Mouse (Mus musculus): ENCODE data around the gene Wt1.

Wt1 gene

GRCm38 (mm10) chr2:105126691-105127530 is 582 bp downstream of the Wt1 start:
- DNase-seq (ENCODE audit: low read depth) = no peak

DNA sequence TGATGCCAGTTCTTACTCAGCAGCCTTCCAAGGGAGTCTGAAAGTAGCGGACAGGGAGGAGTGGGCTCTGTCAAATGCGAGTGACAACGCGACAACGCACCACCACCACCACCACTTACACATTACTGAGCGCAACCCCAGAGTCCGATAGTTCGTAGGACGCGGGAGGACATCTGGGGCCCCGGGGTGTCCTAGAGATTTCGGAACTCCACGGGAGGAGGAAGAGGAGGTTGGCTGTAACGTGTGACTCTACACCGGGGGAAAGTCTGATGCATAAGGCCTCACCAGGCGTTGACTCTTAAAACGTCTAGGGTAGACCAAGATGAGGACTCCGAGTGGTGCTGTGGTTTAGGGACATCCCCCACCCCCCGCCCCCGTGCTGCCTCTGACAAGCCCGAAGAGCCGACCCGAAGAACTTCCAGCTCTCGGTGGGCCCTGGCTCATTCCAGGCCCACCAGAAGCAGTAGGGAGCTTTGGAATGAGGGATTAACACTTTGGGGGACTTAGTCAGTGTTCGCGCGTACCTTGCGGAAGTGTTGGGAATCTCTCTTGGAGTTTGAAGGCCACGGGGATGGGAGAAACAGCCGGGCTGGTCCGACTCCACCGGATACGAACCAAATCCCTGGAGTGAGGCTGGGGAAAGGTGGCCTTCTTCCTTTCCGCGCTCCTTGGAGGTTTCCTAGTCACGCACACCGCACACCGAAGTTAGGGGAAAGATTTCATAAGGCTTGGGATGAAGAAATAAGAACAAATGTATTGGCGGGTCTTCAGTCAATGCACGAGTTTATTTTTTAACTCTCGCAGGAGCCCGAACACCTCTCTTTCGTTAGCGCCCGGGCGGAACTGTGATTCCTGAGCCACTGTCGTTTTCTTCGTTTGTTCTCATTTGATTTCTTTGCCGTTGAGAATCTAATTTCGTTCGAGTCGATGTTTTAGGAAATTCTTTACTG is 1.5 kb downstream of the Wt1 start:
- no peak for DNase-seq (ENCODE audit: low read depth)

- DNase-seq (ENCODE audit: low read depth) = no peak
Measured at GRCm38 (mm10) chr2:105128564-105128963, 2.2 kb downstream of the Wt1 start.

- DNase-seq (ENCODE audit: low read depth) = no peak
Measured at GRCm38 (mm10) chr2:105130351-105131060, 4.2 kb downstream of the Wt1 start.

DNA sequence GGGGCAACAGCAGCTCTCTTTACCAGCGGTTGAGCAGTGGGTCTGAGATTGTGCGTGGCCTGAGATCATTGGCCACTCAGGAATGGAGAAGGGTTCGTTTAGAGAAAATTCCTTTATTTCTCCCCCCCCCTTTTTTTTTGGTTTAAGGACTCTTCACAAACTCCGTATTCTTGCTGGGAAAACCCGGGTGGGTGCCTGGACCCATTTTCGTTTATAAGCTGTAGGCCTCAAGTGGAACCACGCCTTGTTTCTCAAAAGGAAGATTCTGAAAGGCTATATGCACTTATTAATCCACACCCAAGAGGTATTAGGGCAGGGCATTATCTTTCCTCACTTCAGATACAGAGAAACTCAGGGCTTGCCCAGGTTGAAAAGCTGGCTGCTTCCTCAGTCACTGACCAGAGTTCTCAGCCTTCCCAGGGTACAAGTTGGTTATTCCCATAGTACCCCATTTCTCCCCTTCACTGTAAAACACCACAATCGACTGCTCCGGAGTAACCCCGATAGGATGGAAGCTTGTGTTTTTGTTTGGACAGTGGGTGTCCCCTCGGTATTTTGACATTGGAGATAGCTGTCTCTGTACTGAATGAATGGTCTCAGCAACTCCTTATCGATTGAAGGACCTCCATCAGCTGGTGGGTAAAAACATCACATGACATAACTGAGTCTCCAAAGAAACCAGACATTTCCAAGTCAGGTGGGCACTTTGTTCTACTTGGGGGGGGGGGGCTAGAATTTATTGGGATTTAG is 4.9 kb downstream of the Wt1 start:
- no peak for DNase-seq (ENCODE audit: low read depth)

- DNase-seq (ENCODE audit: low read depth) = no peak
Measured at GRCm38 (mm10) chr2:105131811-105132100, 5.4 kb downstream of the Wt1 start.

DNA sequence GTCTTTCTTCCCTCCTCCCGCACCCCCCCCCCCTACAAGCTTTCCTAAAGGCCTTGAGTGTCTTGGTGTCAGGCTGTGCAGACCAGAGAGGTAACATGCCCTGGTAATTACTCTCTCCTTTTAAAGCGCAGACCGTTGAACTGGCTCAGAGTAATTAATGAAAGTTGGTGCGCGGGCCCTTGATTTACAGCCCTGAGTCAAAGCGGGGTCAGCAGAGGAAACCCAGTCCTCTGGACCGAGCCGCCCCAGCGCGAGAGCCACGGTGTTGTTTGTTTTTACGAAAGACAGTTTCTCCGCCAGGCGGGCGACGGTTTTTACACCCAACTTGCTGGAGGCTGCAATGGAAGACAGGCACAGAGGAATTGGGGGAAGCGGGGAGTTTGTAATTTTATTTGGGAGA is 6.0 kb downstream of the Wt1 start:
- DNase-seq (ENCODE audit: low read depth) = no peak

DNA sequence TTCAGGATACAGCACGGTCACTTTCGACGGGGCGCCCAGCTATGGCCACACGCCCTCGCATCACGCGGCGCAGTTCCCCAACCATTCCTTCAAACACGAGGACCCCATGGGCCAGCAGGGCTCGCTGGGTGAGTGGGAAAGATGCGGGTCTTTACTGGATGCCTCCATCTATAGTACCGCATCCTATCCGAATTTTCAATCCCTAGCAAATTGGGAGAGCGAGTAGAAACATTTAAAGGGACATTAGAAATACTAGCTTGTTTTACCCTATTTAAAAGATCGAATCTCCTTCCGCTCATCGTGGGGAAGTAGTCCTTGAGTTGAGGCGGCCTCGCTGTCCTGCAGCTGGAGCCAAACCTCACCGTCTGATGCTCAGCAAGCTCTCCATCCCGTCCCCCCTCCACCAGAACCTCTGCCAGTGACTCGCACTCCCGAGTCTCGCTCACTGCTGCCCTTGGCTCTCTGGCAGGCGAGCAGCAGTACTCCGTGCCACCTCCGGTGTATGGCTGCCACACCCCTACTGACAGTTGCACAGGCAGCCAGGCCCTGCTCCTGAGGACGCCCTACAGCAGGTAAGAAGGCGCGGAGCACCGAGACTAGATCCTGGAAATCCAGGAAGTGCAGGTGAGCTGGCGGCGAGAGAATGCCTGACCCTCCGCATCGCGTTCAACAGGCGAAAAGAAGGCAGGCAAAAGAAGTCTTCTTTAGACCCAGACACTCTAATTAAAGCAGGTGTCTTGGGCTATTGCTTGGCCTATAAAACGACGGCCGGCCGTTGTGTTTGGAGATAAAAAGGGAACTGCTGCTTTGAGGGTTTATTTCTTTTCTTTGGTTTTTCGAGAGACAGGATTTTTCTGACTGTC is 6.8 kb downstream of the Wt1 start:
- DNase-seq (ENCODE audit: low read depth) = no peak

GRCm38 (mm10) chr2:105134296-105134695 is 8.0 kb downstream of the Wt1 start:
- no peak for DNase-seq (ENCODE audit: low read depth)

DNA sequence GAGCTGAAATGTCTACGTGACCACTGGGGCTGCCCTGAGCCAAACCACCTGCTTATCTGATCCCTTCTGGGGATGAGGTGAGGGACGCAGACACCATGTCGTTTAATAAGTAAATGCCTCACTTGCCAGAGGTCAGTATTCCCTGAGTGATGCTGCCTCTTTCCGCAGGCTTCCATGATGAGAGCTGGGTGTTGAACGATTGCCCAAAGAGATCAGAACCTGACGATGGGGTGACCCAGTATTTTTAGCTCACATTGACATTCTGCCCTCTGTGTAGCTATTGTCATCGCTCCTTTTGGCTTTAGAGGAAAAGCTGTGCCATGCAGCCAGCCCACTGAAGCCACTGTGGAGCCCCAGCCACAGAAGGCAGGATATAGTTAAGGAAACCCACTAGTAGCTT is 13.1 kb downstream of the Wt1 start:
- DNase-seq (ENCODE audit: low read depth) = no peak

GRCm38 (mm10) chr2:105141371-105141770 is 15.0 kb downstream of the Wt1 start:
- DNase-seq (ENCODE audit: low read depth) = no peak

GRCm38 (mm10) chr2:105143731-105144130 is 17.4 kb downstream of the Wt1 start:
- no peak for DNase-seq (ENCODE audit: low read depth)

GRCm38 (mm10) chr2:105151544-105151943 is 25.2 kb downstream of the Wt1 start:
- DNase-seq (ENCODE audit: low read depth) = no peak

DNA sequence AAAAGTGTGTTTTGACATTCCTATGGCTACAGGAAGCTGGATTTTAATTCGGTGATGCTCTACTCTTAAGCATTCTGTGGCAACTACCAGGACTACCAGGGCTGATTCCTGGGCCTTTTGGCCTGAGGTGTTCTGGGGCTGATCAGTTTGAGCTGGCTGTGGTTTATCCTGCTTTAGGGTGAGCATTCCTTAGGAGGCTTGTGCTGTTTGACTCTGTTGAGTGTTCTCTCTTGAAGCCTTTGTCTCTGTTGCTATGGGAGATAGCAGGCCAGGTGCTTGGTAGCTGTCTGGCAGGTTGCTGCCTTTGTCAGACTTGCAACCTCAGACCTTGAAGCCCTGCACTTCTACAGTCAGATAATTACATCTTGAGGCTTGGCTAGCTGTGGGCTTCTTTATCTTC is 26.7 kb downstream of the Wt1 start:
- DNase-seq (ENCODE audit: low read depth) = no peak

- no peak for DNase-seq (ENCODE audit: low read depth)
Measured at GRCm38 (mm10) chr2:105160949-105161348, 34.6 kb downstream of the Wt1 start.

DNA sequence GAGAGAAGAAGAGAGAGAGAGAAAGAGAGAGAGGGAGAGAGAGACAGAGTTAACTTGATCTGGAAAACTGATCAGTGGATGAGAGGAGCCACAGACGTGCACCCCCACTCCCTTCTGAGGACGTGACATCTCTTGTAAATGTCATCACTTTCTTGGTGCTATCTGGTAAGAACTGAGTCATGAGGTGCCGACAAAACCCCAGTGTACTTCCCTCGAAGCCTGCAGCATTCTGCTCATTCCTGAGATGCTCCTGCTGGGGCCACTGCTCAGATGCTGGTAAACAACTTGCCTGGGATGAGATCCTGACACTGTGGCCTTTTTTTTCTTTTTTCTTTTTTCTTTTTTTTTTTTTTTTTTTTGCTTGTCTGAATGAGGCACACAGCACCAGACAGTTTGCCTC is 36.4 kb downstream of the Wt1 start:
- no peak for DNase-seq (ENCODE audit: low read depth)

- no peak for DNase-seq (ENCODE audit: low read depth)
Measured at GRCm38 (mm10) chr2:105168137-105168536, 41.8 kb downstream of the Wt1 start.

DNA sequence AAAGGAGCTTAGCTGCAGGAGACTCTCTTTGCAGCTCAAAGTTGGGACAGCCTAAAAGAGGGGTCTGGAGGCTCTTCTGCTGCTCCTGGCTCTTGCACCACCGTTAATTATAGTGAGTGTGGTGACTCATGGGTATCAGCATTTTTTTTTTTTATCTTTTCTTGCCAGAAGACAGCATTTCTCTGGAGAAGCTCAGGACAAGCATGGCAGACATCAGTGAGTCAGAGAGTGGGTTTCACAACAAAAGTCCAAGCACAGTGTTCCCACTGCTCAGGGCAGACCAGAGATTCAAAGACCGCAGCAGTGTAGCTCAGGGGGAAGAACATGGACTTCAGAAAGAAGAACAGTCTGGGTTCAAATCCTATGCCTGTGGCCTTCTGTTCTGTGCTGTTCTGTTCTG is 47.9 kb downstream of the Wt1 start:
- no peak for DNase-seq (ENCODE audit: low read depth)

GRCm38 (mm10) chr2:105178871-105179270 is 52.5 kb downstream of the Wt1 start:
- DNase-seq (ENCODE audit: low read depth) = no peak

GRCm38 (mm10) chr2:105182501-105182900 is 56.2 kb downstream of the Wt1 start:
- DNase-seq (ENCODE audit: low read depth) = no peak

DNA sequence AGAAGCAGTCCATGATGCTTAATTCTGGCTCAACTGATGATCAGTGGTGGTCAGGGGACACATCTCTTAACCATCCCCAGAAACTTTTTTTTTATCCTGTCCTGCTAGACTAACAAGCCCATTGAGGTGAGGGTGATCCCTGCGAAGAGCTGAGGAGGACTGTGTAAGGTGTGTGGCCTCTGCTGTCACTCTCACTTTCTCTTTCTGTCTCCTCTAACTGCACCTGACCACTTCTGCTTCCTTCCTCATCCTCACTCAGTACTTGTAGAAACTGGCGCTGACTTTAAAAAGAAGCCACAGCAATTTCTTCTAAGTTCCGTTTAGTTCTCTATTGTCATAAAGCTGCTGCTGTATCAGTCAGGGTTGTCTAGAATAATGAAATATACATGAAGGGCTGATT is 58.8 kb downstream of the Wt1 start:
- DNase-seq (ENCODE audit: low read depth) = no peak
